Mouse (Mus musculus) testis, adult 2 months (tissue): Measurements from ENCODE around the gene Galntl6.

ENCODE experiments used
- CTCF ChIP-seq: fragments of 200-500 bp; IDR thresholded peaks from 2 replicates; pipeline ENCODE4 v1.5.1; 2012; ENCODE audit warnings: low read depth, mild to moderate bottlenecking, inconsistent platforms, low read length, moderate library complexity; ENCODE audit not compliant: control insufficient read depth, insufficient read depth, insufficient replicate concordance
- POLR2A ChIP-seq: fragments of 200-500 bp; IDR thresholded peaks from 2 replicates; pipeline ENCODE4 v1.6.1; 2012; ENCODE audit warnings: low read depth, mild to moderate bottlenecking, inconsistent platforms, low read length, moderate library complexity; ENCODE audit not compliant: control insufficient read depth

GRCm38 (mm10) chr8:58442696-58443095 is 469.7 kb downstream of the Galntl6 start:
- TF ChIP-seq CTCF = no peak
- no peak for TF ChIP-seq POLR2A
